17 mouse cellular contexts compared by ENCODE assay signal in genomic region chr19:18842626-18843025, GRCm38 (mm10).
DNase-seq lines count a peak whose midpoint lies in the region; ATAC-seq and TF ChIP-seq lines count a peak whose summit lies in the region.
"Had no signal": no experiment of that assay in that cellular context is flagged by ENCODE, and none has a peak within 500 bp of the region (broad histone marks: within the 10 kb centered on the region; RNA-seq: fewer than 3 reads in every experiment).

No protein-coding gene starts in this region.

- H3K36me3 ChIP-seq in forebrain, embryonic 13.5 days (ENCODE audit: poor library complexity, severe bottlenecking): no peaks in the 10 kb centered on the region
- H3K36me3 ChIP-seq in forebrain, embryonic 10.5 days (replicated peaks): no peaks in the 10 kb centered on the region
- no peaks in the 10 kb centered on the region for H3K36me3 ChIP-seq in lung, postnatal 0 days (ENCODE audit: insufficient read depth, low read length)
- H3K36me3 ChIP-seq: embryonic facial prominence, embryonic 13.5 days; heart, embryonic 15.5 days had no signal

- WGBS in forebrain, embryonic 13.5 days: 32% methylated on average over 11 of the region's 11 CpGs
- WGBS in forebrain, embryonic 10.5 days: 75% methylated on average over 11 of the region's 11 CpGs
- WGBS in lung, postnatal 0 days: 73% methylated on average over 11 of the region's 11 CpGs

- H3K9me3 ChIP-seq in forebrain, embryonic 13.5 days (replicated peaks): no peaks in the 10 kb centered on the region
- no peaks in the 10 kb centered on the region for H3K9me3 ChIP-seq in forebrain, embryonic 10.5 days
- no peaks in the 10 kb centered on the region for H3K9me3 ChIP-seq in lung, postnatal 0 days (ENCODE audit: low read length)
- H3K9me3 ChIP-seq: embryonic facial prominence, embryonic 13.5 days; heart, embryonic 15.5 days had no signal

- no peak overlapping the region for H3K4me3 ChIP-seq in forebrain, embryonic 13.5 days
- H3K4me3 ChIP-seq in forebrain, embryonic 10.5 days: no peak overlapping the region
- H3K4me3 ChIP-seq in lung, postnatal 0 days (ENCODE audit: low read depth, low read length): no peak overlapping the region
- H3K4me3 ChIP-seq: embryonic facial prominence, embryonic 13.5 days; heart, adult 2 months; heart, embryonic 15.5 days had no signal

- no peak overlapping the region for H3K4me2 ChIP-seq in forebrain, embryonic 13.5 days
- H3K4me2 ChIP-seq in lung, postnatal 0 days (replicated peaks; ENCODE audit: low read depth, low read length): no peak overlapping the region
- H3K4me2 ChIP-seq: embryonic facial prominence, embryonic 13.5 days; heart, embryonic 11.5 days; heart, embryonic 15.5 days; hindbrain, embryonic 14.5 days had no signal

- H3K4me1 ChIP-seq in forebrain, embryonic 13.5 days: peaks cover 13% of the 10 kb centered on the region; the same call in 1 of the 2 replicates
- peaks cover 9% of the 10 kb centered on the region; the same call in 1 of the 2 replicates for H3K4me1 ChIP-seq in forebrain, embryonic 10.5 days
- H3K4me1 ChIP-seq in lung, postnatal 0 days (ENCODE audit: insufficient read depth, low read depth, low read length): no peaks in the 10 kb centered on the region
- H3K4me1 ChIP-seq: embryonic facial prominence, embryonic 13.5 days had no signal

- ATAC-seq in forebrain, embryonic 13.5 days: peak; percentile 65; the same call in 1 of the 2 replicates
- ATAC-seq in lung, postnatal 0 days: no peak
- ATAC-seq: intestine, embryonic 16.5 days had no signal

- no peak for TF ChIP-seq EP300 in lung, postnatal 0 days (IDR thresholded peaks at IDR 0.05)

- H3K27ac ChIP-seq in forebrain, embryonic 13.5 days: no peak overlapping the region
- no peak overlapping the region for H3K27ac ChIP-seq in forebrain, embryonic 10.5 days
- H3K27ac ChIP-seq in lung, postnatal 0 days (ENCODE audit: low read length): no peak overlapping the region
- H3K27ac ChIP-seq: embryonic facial prominence, embryonic 13.5 days; heart, adult 2 months; heart, embryonic 15.5 days; hindbrain, embryonic 14.5 days had no signal

- TF ChIP-seq CTCF in brain, embryonic 14.5 days (IDR thresholded peaks at IDR 0.05; ENCODE audit: borderline replicate concordance, extremely low read depth, insufficient read depth, insufficient read length): no peak
- TF ChIP-seq CTCF in lung, postnatal 0 days (IDR thresholded peaks at IDR 0.05): no peak

- DNase-seq in forebrain, embryonic 10.5 days (ENCODE audit: extremely low spot score, low spot score): no peak
- peak; percentile 24 for DNase-seq in Muller cell, postnatal 12 days (ENCODE audit: inconsistent ontology term)
- peak; percentile 62 for DNase-seq in brain, embryonic 14.5 days (ENCODE audit: low read depth)
- DNase-seq in retina, postnatal 1 day: peak; percentile 92
- DNase-seq in lung, postnatal 0 days (ENCODE audit: low spot score): no peak
- DNase-seq: adrenal gland, adult 8-10 months; adrenal gland, postnatal 36 days; cerebellum, adult 11-12 months; cerebellum, adult 9-10 months; cerebellum, postnatal 25 days; heart, adult 2 months had no signal

- no peak for TF ChIP-seq POLR2A in brain, embryonic 14.5 days (IDR thresholded peaks at IDR 0.05; ENCODE audit: borderline replicate concordance, extremely low read depth, insufficient read depth, insufficient read length, poor library complexity, severe bottlenecking)

- no peak overlapping the region for H3K9ac ChIP-seq in forebrain, embryonic 13.5 days
- no peak overlapping the region for H3K9ac ChIP-seq in lung, postnatal 0 days (replicated peaks; ENCODE audit: low read depth)
- H3K9ac ChIP-seq: embryonic facial prominence, embryonic 13.5 days; heart, embryonic 15.5 days; hindbrain, embryonic 14.5 days had no signal

- no peaks in the 10 kb centered on the region for H3K27me3 ChIP-seq in forebrain, embryonic 13.5 days
- no peaks in the 10 kb centered on the region for H3K27me3 ChIP-seq in forebrain, embryonic 10.5 days (ENCODE audit: poor library complexity, severe bottlenecking)
- H3K27me3 ChIP-seq in lung, postnatal 0 days (replicated peaks; ENCODE audit: insufficient read depth, low read length): no peaks in the 10 kb centered on the region
- H3K27me3 ChIP-seq: embryonic facial prominence, embryonic 13.5 days; heart, embryonic 15.5 days had no signal

Comparison
In these comparisons a context has a peak if more than half of its experiments do, and no peak if none do; other contexts are left out.
1. DNase-seq: peak in Muller cell, postnatal 12 days (single experiment), brain, embryonic 14.5 days (single experiment) and retina, postnatal 1 day (single experiment); none in forebrain, embryonic 10.5 days (single experiment) and lung, postnatal 0 days (single experiment).